Mouse (Mus musculus): ENCODE data around the gene Dnm3.

DNA sequence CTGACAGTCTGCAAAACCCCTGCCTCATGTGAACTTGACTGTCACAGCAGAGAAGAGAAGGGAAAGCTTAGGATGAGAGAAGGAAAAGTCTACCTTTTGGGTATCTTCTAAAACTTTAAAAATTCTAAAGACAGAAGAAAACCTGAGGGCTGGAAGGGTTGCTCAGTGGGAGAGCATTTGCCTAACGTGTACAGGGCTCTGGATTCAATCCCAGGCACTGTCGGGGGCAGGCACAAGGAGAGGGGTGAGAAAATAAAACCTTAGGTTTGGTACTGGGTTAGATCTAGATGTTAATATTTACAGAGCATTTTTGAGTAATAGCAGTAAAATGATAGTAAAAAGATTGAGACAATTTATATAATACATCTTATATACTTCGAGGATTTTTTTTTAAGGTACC is 353.4 kb downstream of the Dnm3 start:
- no peak for TF ChIP-seq CTCF (IDR thresholded peaks at IDR 0.05; ENCODE audit: control insufficient read depth, insufficient read depth, low read length)
- TF ChIP-seq POLR2A (IDR thresholded peaks at IDR 0.05; ENCODE audit: borderline replicate concordance, control insufficient read depth, low read depth, low read length), result no peak
